Mouse (Mus musculus): ENCODE data around the gene Gm20547.
"Not testable (repeated sequence)": the region's sequence is repeated elsewhere in the genome, so short reads cannot be mapped to it uniquely, and the experiment has no call there.

The Gm20547 gene

GRCm38 (mm10) chr17:34881683-34882310 lies at the start of gene Gm20547:
TSS of gene Gm20547 (minus strand) at chr17:34882042.
- no peak for DNase-seq (ENCODE audit: low spot score)

DNA sequence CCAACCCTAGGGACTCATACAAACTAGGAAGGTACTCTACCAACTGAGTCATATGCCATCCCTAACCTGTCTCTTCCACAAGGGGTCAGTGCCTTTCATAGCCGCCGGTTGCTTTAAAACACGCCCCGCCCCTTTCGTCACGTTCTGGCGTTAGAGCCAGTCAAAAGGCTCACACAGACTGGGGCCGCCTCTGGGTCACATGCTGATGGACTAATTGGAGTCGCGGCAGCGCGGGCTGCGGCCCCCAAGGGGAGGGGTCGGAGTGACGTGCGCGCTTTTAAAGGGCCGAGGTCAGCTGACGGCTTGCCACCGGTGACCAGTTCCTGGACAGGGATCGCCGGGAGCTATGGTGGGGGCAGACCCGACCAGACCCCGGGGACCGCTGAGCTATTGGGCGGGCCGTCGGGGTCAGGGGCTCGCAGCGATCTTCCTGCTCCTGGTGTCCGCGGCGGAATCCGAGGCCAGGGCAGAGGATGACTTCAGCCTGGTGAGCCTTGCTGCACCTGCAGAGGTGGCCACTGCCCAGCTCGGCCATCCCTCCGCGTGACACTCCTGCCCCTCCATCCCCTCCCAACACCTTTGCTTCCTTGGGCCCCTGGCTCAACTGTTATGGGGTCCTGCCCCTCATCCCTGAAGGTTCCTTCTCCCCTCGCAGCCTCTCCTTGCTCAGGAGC lies 49.4 kb upstream of the Gm20547 start, which contains the start of gene Neu1:
Neu1 (plus strand) TSS at position 193 of the 674 bp plus-strand sequence.
- peak; percentile 88 for DNase-seq (ENCODE audit: low spot score)

- no peak for DNase-seq (ENCODE audit: low spot score)
These were observed 47.0 kb upstream of the Gm20547 start for GRCm38 (mm10) chr17:34928841-34929240.

DNA sequence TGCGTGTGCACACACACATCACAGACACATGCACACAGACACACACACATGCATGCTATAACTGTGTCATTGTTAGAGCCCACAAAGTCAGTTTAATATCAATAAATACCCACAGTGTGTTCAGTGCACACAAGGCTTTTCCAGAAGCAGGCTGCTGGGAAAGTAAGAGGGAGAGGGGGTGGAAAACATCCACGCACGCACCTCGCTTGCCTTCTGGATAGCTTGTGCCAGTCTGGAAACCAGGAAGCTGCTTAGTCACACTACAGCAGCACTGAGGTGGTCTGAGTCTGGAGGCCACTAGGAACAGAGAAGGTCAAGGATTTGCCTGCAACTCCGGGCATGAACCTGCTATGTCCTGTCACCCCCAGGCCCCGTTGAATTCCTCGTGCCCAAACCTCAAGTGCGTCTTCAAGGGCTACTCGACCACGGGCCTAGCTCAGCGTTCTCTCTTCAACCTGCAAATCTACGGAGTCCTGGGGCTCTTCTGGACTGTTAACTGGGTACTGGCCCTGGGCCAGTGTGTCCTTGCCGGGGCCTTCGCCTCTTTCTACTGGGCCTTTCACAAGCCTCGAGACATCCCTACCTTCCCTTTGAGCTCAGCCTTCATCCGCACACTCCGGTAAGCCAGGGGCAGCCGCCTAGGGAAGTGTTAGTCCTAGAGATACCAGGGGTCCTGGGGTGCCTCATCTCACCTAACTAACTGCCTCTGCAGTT lies 45.6 kb upstream of the Gm20547 start:
- DNase-seq (ENCODE audit: low spot score): no peak

DNA sequence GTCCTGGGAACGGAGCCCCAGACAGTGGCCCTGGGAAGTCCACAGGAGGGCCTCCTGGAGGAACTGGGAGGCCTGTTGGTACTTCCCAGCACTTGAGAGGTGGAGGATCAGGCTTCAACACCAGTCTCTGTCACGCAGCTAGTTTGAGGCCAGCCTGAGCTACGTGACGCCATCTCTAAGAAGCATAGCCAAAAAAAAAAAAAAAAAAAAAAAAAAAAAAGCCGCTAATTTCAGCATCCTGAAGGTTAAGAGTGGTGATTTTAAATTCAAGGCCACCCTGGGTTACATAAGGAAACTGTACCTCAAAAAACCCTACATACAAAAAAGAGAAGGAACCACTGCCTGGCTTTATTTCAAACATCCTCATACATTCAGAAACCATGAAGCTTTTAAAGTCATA lies 42.4 kb upstream of the Gm20547 start:
- DNase-seq (ENCODE audit: low spot score): no peak

GRCm38 (mm10) chr17:34922939-34923338 lies 41.1 kb upstream of the Gm20547 start:
- DNase-seq (ENCODE audit: low spot score): no peak

DNA sequence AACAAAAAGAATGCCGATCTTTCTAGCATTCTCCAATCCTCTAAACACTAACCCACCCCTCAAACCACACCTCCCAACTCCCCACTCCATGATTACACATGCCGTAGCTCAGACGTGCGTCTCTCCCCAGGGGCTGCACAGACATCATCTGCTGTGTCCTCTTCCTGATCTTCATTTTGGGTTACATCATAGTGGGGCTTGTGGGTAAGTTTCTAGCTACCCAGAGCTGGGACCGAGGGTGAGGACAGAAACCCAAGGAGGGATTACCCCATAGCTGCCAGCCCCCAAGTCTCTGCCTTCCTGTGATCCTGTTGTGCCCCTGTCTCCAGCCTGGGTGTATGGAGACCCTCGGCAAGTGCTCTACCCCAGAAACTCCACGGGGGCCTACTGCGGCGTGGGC lies 35.3 kb upstream of the Gm20547 start:
- no peak for DNase-seq (ENCODE audit: low spot score)

GRCm38 (mm10) chr17:34916316-34916715 lies 34.5 kb upstream of the Gm20547 start:
- no peak for DNase-seq (ENCODE audit: low spot score)

- DNase-seq (ENCODE audit: low spot score): no peak
These were observed 33.6 kb upstream of the Gm20547 start for GRCm38 (mm10) chr17:34915410-34915831.

DNA sequence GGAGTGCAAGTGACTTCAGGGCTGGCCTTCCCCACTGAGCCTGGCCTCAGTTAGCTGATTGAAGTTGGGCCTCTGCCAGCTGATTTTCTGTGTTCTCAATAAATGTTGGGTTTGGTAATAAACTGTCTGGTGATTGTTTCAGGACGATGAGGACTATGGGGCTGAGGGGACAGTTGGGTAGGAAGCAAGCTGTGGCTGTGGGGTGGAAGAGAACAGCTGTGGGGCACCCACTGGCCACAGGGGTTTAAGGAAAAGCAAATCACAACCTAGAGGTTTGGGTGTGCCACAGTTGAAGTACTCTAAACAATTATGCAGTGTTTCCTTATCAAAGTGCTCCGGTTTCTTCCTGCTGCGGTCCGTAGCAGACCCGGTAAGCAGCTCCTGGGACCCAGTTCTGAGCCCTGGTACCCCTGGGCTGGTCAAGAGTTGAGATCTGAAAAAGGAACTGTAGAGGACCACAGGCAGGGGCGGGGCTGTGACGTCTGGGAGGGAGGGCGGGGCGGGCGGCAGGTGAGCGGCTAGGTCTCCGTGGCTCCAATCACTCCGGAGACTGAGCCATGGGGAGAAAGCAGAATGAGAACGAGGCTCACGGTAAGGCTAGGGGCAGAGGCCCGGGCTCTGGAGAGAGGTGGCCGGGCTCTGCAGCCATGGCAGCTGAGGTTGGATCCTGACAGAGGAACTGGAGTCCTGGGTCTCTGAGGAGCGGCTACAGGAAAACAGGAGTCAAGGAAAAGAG lies 32.3 kb upstream of the Gm20547 start, which contains the start of gene Slc44a4:
Slc44a4 (plus strand) TSS at position 537 of the 736 bp plus-strand sequence.
- no peak for DNase-seq (ENCODE audit: low spot score)

- DNase-seq (ENCODE audit: low spot score): peak; percentile 52
These were observed 30.1 kb upstream of the Gm20547 start for GRCm38 (mm10) chr17:34911945-34912351.

- no peak for DNase-seq (ENCODE audit: low spot score)
These were observed 29.1 kb upstream of the Gm20547 start for GRCm38 (mm10) chr17:34910982-34911381.

GRCm38 (mm10) chr17:34902895-34903294 lies 21.1 kb upstream of the Gm20547 start:
- no peak for DNase-seq (ENCODE audit: low spot score)

DNA sequence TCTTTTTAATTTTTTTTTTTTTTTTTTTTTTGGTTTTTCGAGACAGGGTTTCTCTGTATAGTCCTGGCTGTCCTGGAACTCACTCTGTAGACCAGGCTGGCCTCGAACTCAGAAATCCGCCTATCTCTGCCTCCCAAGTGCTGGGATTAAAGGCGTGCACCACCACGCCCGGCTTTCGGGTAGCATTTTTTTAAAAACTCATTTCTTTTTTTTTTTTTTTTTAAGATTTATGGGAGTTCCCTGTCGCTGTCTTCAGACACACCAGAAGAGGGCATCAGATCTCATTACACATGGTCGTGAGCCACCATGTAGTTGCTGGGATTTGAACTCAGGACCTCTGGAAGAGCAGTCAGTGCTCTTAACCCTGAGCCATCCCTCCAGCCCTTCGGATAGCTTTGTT lies 20.1 kb upstream of the Gm20547 start:
- DNase-seq (ENCODE audit: low spot score): not testable (repeated sequence)

GRCm38 (mm10) chr17:34900826-34901225 lies 19.0 kb upstream of the Gm20547 start:
- not testable (repeated sequence) for DNase-seq (ENCODE audit: low spot score)

- DNase-seq (ENCODE audit: low spot score): no peak
These were observed 18.0 kb upstream of the Gm20547 start for GRCm38 (mm10) chr17:34899890-34900243.

GRCm38 (mm10) chr17:34899053-34899889 lies 17.4 kb upstream of the Gm20547 start:
- DNase-seq (ENCODE audit: low spot score): peak; percentile 38

GRCm38 (mm10) chr17:34898706-34899052 lies 16.8 kb upstream of the Gm20547 start:
- no peak for DNase-seq (ENCODE audit: low spot score)

GRCm38 (mm10) chr17:34898160-34898586 lies 16.3 kb upstream of the Gm20547 start, which contains the start of the genes C2 and Ehmt2:
TSS of gene C2 (minus strand) at chr17:34898265.
TSS of gene Ehmt2 (plus strand) at chr17:34898469.
- peak; percentile 77 for DNase-seq (ENCODE audit: low spot score)

DNA sequence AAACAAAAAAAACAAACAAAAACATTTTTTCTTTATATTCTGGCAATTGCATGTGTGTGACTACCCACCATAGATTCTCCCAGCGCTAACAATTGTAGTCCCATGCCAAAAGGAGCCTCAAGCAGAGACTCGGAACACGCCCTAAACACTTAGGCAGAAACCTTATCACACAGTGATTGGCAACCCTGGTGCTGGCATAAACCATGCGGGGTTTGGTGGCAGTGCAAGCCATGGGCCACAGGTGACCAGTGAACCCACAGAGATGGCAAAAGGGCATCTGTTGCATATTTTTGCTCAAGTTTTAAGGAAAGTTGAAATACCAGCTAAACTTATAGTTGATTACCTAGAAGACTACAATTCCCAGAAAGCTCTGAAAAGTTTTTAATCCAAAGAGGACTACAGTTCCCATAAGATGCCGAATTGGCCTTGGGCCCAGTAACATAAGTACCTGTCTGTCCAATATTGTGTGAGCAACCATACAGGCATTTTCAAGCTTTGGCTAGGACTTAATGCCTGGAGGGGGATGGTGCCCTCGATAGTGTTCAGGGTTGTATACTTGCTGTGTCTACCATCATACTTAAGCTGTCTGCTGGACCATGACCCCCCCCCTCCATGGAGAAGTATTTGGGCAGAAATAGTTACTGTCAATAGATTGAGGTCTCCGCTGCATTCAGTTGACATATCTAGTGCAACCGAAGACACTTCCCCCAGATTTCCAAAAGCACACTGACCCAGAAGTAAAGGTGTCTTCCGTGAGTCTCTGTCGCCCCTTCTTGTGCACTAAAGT lies 15.7 kb upstream of the Gm20547 start:
- no peak for DNase-seq (ENCODE audit: low spot score)

Measured in ovary, postnatal 10 days (tissue).